Mouse (Mus musculus) olfactory bulb, adult 2 months (tissue): ENCODE data around the gene Pofut2.

Source experiments
- CTCF ChIP-seq: fragments of 200-500 bp; IDR thresholded peaks from 2 replicates; pipeline ENCODE4 v1.5.1; 2012; ENCODE audit warnings: low read depth, mild to moderate bottlenecking, low read length, moderate library complexity; ENCODE audit not compliant: insufficient read depth
- POLR2A ChIP-seq: fragments of 200-500 bp; IDR thresholded peaks from 2 replicates; pipeline ENCODE4 v1.6.1; 2012; ENCODE audit warnings: mild to moderate bottlenecking, low read depth, low read length, moderate library complexity; ENCODE audit not compliant: insufficient read depth

DNA sequence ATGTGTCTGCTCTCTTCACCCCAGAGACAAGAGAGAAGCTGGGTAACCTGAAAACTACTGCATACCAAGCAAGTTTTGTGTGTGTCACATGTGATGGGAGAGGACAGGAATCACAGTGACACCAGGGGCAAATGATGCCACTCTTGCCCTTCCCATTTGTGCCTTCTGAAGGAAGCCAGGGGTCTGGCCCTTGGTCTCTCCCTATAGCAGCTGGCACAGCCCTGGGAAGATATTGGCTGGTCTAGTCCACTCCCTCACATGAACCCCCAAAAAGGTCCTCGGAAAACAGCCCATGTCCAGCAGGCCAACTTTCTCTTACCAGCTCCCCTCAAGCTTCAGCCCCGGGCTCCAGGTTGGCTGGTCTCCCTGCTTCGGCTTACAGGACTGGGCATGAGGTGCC, 45.3 kb downstream of the Pofut2 start:
- TF ChIP-seq CTCF (no peak), POLR2A (no peak)
